Mouse (Mus musculus) neutrophil, adult 5-6 weeks (primary cell): Measurements from ENCODE around the gene Psma2. TPM values are rescaled to one million over a fixed set of nuclear protein-coding genes. Genes with fewer than 3 reads are reported as not detected.

Source experiments
- ATAC-seq: fragments of 151-379, 151-347 bp; 2 replicates; pipeline ENCODE4 v1.8.0; 2017; ENCODE audit warnings: mild to moderate bottlenecking, moderate TSS enrichment; ENCODE audit not compliant: insufficient number of reproducible peaks, poor library complexity, low FRiP score, severe bottlenecking; ENCODE audit errors: extremely low read depth
- total RNA-seq: library from RNA; stranded (forward); fragments of 200-1000 nt; gene quantifications from 2 replicates; pipeline ENCODE4 v1.2.3, GENCODE M21; 2017

Psma2 gene
- total RNA-seq, result 58.4 and 70.0 TPM in 2 replicates

DNA sequence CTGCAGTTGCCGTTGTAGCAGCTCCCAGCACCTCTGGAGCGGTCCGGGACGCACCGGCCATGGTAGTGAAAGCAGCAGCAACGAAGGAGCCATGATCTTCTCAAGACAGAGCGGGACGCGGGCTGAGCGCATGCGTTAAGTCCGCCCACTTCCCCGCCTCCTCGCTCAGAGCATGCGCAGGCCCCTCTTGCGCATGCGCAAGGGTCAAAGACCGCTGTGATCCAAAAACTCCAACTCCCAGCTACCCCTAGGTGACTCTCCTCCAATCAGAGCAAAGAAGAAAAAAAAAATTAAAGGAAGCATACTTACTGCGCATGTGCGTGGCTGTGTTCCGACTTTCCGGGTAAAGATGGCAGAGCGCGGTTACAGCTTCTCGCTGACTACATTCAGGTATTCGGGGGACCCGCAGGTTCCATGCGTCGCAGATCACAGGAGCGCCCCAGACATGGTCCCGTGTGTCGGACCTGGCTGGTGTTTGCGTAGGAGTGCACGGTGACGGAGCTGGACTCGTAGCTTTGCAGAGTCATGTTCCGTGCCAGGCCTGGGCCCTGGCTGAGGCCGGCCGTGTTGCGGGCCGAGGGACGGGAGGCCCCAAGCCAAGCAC lies at the start of gene Psma2, which contains the start of gene Mrpl32:
TSS of gene Psma2 (plus strand) at position 315 of the 604 bp plus-strand sequence.
TSS of gene Mrpl32 (minus strand) at position 240 of the 604 bp plus-strand sequence.
- ATAC-seq, result peak; percentile 98

DNA sequence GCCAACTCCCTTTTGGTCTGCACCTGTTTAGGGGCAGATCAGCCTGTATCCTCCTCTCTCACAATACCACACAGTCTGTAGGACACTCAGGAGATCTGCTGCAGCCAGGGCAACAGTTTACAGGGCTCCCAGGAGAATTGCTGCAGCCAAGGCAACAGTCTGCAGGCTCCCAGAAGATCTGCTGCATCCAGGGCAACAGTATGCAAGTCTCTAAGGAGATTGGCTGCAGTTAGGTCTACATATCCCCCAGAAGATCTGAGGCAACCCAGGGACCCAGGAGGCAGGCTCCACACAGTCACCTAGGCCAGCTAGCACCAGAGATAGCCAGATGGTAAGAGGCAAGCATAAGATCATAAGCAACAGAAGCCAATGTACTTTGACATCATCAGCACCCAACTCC lies 38.9 kb upstream of the Psma2 start:
- no peak for ATAC-seq

DNA sequence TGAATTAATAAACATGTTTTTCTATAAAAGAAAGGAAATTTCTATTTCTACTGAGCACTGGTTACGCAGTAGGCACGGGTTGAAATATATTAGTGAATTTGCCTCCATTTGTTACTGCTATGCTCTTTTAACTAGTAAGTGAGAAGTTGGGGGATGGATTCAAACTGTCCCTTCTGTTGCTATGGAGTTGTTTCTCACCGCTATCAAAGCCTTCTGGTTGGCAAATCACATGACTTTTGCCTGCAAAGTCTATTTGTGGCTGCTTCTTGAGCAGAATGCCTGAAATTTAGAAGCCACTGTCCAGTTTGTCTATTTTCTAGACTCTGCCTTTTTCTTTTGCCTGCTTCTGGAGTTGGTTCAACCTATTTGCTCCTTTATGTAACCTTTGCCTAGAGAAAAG lies 32.6 kb upstream of the Psma2 start:
- ATAC-seq, result no peak

DNA sequence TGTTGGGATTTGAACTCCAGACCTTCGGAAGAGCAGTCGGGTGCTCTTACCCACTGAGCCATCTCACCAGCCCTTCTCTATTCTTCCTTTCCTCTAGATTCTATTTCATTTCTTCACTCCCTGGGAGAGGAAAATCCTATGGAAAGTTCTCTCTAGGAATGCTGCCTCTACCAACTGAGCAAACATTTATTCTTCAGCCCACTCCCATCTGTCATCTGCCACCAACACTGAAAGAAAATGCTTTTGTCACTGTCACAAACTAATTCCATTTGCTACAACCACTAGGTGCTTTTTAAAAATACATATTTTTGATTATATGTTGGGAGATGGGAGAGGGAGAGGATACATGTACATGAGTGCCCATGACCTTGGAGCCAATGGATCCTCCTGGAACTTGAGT lies 10.3 kb upstream of the Psma2 start:
- no peak for ATAC-seq

DNA sequence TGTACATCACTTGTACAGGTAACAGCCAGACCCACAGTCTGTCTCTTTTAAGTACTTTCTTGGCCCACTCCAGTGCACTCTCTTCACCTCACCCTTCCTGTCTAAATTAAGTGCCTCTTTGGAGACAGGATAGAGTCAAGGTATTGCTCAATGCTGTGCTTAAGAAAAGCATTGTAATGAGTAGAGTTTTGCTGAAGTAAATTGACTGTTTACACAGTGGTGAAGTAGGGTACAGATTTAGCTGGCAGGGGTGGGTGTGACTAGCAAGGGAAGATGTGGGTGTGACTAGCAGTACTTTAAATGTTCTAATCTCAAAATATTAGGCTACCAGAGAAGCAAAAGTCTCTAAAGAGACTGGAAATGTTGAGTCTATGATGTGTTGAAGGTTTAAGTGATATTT lies 5.4 kb upstream of the Psma2 start:
- no peak for ATAC-seq

DNA sequence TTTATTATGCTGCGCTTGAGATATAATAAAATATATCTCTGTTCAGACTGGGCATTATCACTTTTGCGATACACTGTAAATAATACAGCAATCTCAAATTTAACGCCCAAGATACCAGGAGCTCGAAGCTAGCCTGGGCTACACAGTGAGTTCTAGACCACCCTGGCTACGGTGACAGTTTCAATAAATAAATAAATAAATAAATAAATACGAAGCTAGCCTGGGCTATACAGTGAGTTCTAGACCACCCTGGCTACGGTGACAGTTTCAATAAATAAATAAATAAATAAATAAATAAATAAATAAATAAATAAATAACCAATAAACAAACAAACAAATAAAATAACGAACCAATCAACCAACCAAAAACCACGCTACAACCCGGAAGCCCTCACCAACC lies 577 bp upstream of the Psma2 start:
- ATAC-seq, result no peak

DNA sequence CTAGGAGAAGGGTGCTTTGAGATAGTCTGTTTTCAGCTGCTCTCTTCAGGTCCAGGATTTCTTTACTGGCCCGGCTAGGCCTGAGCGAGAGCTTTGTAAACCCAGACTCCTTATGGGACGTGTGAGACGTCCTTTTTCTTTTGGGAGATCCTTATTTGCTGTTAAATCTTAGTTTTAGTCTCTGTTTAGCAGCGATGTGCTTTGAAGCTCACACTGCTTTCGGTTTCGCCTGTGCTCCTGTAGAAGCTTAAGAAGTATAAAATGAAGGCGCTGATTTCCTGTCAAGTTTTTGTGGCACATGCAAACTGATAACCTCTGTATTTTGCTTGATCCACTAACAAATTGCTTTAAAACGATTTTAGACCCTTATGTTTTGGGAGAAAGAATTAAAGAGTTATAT lies 513 bp downstream of the Psma2 start:
- ATAC-seq, result no peak

DNA sequence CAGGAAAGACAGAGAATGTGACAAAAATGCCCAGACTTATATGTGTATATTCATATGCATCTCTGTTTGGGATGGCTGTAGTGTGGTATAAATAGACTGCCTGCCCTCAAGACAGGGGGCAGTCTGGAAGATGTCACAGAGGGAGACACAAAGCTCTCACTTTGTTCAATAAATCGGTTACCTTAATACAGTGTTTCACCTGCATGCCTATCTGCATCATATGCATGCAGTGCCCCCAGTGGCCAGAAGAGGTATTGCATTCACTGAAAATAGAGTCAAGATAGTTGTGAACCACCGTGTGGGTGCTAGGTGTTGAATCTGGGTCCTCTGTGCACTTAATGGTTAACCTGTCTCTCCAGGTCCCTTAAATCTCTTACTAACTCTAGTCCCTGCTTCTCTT lies 5.7 kb downstream of the Psma2 start:
- ATAC-seq, result peak; percentile 92; the same call in 1 of the 2 replicates

DNA sequence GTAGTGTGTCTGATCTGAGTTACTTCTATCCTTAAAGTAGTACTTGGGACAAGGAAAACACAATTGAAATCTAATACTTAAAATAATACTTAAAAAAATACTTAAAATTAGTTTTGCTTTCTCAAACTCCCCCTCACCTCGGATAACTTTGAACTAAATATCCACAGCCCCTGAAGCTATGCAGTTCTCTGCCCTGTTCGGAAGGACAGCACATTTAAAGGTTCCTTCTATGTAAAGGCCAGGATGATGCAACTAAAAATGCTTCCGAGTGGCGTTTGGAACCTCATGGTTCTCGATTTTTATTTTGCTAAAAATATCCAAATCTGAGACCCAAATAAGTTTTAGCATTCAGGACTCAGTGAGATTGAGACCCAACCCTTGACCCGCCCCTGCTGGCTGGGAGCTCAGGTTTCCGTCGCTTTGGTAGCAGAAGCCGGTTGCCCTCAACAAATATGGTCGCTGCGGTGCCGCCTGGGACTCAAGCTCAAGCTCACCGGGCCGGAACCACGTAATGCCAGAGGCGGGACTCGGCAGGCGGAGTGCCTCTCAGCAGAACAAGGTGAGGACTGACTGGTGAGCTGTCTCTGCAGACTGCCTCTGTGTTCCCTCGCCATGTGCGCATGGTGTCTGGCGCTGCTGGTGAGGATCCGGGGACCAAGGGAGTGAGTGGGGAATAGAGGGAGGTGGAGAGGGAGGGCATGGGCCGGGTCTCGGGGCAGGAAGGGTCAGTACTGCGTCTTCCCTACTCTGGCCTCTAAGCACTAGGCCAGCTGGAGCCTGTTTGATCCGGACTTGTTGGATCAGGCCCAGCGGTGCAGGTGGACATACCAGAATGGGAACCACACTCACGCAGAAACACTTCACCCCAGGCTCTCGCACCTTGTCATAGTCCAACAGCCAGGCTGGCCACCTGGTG lies 16.9 kb downstream of the Psma2 start, which contains the start of gene AW209491:
TSS of gene AW209491 (plus strand) at position 429 of the 916 bp plus-strand sequence.
- peak; percentile 99 for ATAC-seq

DNA sequence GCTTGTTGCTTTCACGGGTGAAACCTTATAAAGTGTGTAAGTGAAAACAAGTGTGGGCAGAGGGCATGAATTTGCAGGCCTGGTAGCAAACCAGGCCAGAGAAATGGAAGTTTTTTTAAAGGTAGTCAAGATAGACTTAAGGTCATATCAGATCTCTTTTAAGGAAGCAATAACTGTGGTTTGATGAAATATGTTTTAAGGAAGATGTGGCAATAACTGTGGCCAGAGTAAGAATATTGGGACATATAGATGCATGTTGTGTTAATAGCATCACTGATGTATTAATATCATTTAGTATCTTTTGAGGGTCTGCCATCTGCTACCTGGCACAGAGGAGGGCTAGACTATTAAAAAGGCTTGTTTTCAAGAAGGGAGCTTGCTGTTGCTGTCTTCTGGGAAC lies 27.0 kb downstream of the Psma2 start:
- ATAC-seq, result no peak

DNA sequence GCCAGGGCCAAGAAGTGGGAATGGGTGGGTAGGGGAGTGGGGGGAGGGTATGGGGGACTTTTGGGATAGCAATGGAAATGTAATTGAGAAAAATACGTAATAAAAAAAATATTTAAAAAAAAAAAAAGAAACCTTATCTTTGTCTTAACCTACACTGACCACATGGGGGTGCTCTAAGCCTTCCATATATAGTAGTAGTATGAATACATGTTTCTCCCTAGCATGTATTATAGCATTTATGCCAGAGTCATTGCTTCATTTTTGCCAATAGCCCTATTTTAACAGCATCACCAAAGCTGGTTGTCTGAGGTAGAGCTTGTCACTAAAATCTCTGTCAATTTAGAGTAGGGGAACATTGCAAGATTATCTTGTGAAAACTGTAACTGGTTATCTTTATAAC lies 36.3 kb downstream of the Psma2 start:
- 0 out of 2 replicates have a peak, but pooled peaks have one; percentile 26 for ATAC-seq

DNA sequence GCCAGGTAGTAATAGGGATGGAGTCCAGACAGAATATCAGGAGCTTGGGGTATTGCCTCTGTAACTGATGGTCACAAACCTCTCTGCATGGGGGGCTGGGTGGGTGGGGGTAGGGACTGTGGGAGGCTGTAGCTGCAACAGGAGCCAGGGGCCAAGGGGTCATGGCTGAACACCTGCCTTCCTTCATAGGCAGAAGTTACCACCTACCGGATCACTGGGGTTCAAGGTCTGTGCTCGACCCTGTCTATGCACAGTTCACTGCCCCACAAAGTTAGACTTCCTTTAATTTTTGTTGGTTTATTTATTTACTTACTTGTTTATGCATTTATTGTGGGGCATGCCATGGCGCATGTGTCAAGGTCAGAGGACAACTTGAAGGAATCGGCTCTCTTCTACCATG lies 54.1 kb downstream of the Psma2 start:
- ATAC-seq, result no peak

DNA sequence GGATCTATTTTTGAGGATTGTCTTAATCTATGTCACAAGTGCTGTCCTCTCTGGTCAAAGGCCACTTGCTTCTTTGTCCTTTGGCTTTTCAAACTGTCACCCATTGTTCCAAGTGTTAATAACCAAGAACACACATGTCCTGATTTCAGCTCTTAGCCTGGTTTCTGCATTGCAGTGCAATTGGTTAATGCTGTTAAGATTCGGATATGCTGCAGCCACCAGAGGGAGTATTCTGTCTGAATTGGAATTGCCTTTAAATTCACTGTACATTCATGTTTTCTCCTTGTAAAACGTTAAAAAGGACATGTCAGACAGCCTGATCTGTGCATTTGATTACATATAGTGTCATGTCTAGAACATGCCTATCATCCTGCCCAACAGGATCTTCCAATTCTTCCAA lies 57.3 kb downstream of the Psma2 start:
- ATAC-seq, result no peak

DNA sequence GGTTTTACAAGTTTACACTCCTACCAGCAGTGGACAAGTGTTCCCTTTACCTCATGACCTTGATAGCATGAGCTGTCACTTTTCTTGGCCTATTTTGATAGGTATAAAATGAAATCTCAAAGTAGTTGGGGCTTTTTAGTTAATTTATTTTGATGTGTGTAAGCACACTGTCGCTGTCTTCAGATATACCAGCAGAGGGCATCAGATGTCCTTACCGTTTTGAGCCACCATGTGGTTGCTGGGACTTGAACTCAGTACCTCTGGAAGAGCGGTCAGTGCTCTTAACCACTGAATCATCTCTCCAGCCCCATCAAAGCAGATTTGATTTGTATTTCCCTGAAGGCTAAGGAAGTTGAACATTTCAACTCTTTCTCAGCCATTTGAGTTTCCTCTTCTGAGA lies 75.9 kb downstream of the Psma2 start:
- ATAC-seq, result no peak

DNA sequence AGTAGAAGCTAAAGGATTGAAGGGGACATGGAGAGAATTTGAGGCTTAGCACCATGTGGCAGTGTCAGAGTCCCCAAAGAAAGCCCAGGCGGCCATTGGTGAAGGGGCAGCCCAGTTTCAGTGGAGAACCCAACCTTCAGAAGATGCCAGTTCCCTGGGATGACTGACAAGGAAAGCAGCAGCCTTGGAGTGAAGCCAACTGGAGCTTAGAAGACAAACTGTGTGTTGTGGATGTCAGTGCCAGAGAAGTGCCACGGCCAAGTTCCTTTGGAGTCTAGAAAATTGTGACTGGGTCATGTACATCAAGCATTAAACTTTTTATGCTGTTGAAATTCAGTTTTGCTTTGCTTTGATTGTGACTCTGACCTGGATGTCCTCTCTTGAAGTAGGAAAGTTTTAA lies 103.8 kb downstream of the Psma2 start:
- no peak for ATAC-seq

DNA sequence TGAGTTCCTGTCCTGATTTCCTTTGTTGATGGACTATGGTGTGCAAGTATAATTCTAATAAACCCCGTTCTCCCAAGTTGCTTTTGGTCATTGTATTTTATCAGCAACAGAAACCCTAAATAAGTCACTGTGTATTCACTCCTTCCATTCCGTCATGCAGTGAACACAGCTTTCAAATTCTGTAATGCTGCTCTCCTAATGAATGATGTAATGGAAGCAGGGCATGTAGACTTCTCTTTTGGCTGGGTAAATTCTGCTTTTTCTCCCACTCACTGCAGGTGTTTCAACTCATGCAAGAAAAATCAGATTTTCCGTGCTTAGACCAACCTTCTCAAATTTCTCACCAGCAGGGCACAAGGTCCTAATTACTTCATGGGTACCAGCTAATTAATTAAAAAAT lies 104.7 kb downstream of the Psma2 start:
- ATAC-seq, result no peak
